Mouse (Mus musculus) midbrain, embryonic 16.5 days (tissue): ENCODE measurements around the gene Cbr2. TPM values are rescaled to one million over a fixed set of nuclear protein-coding genes. Genes with fewer than 3 reads are reported as not detected.
A peak's percentile ranks its signal among the peaks of the same experiment; 100 is the strongest.
"Not testable (repeated sequence)": the region's sequence is repeated elsewhere in the genome, so short reads cannot be mapped to it uniquely, and the experiment has no call there.

Source experiments
- ATAC-seq: fragments of 200-750 bp; cut with Nextera tagmentation; 2 replicates; pipeline ENCODE4 v1.8.0; 2017; ENCODE audit warnings: moderate TSS enrichment
- H3K27ac ChIP-seq: fragments of 300-500 bp; sonication (generic); 2 replicates; pipeline ENCODE4 v1.5.1; 2014; ENCODE audit warnings: mild to moderate bottlenecking, low read length, mixed read lengths
- H3K27me3 ChIP-seq: fragments of 300-500 bp; sonication (generic); 2 replicates; pipeline ENCODE4 v1.6.1; 2014; ENCODE audit warnings: low read depth, low read length, mixed read lengths; ENCODE audit not compliant: control insufficient read depth, insufficient read depth
- H3K36me3 ChIP-seq: fragments of 300-500 bp; sonication (generic); 2 replicates; pipeline ENCODE4 v1.6.1; 2014; ENCODE audit warnings: mild to moderate bottlenecking, low read length, moderate library complexity, mixed read lengths; ENCODE audit not compliant: control insufficient read depth, insufficient read depth
- H3K4me1 ChIP-seq: fragments of 300-500 bp; sonication (generic); 2 replicates; pipeline ENCODE4 v1.6.1; 2014; ENCODE audit warnings: mild to moderate bottlenecking, low read length, mixed read lengths; ENCODE audit not compliant: control insufficient read depth, insufficient read depth
- H3K4me2 ChIP-seq: fragments of 300-500 bp; sonication (generic); 2 replicates; pipeline ENCODE4 v1.6.1; 2014; ENCODE audit warnings: mild to moderate bottlenecking, low read length, mixed read lengths
- H3K4me3 ChIP-seq: fragments of 300-500 bp; sonication (generic); 2 replicates; pipeline ENCODE4 v1.5.1; 2014; ENCODE audit warnings: low read depth, mild to moderate bottlenecking, low read length, moderate library complexity, mixed read lengths
- H3K9ac ChIP-seq: fragments of 300-500 bp; sonication (generic); 2 replicates; pipeline ENCODE4 v1.6.1; 2014; ENCODE audit warnings: low read depth, low read length, mixed read lengths
- H3K9me3 ChIP-seq: fragments of 300-500 bp; sonication (generic); replicated peaks from 2 replicates; pipeline ENCODE4 v1.6.1; 2014; ENCODE audit warnings: mild to moderate bottlenecking, low read length, mixed read lengths; ENCODE audit not compliant: control insufficient read depth, poor library complexity, severe bottlenecking
- WGBS: fragments of 180-500 bp; shearing (Covaris S2); extraction: QIAGEN DNeasy Blood & Tissue Kit; methylation state at CpG from one replicate; pipeline ENCODE4 v1.1.7; 2014; 5-methylcytosine and 5-hydroxymethylcytosine counted together
- polyA plus RNA-seq: library from polyadenylated mRNA; unstranded; fragments of >200 nt; fragmentation: Nextera tagmentation; extraction: Ambion mirVana; gene quantifications from 2 replicates; pipeline ENCODE4 v1.2.1, GENCODE M21; 2015

The Cbr2 gene
- polyA plus RNA-seq, 1 experiment from 2014 or later, result 0.87 TPM

- H3K36me3 ChIP-seq, H3K9ac ChIP-seq, ATAC-seq, H3K4me3 ChIP-seq, H3K4me2 ChIP-seq, H3K4me1 ChIP-seq, H3K9me3 ChIP-seq, H3K27ac ChIP-seq, H3K27me3 ChIP-seq: not testable (repeated sequence)
- WGBS, result 78% methylated on average over 3 of the region's 7 CpGs
Observed at GRCm38 (mm10) chr11:120767023-120767422, 35.1 kb upstream of the Cbr2 start.

- not testable (repeated sequence) for H3K4me3 ChIP-seq, H3K9ac ChIP-seq, H3K9me3 ChIP-seq, H3K36me3 ChIP-seq, H3K27ac ChIP-seq, H3K27me3 ChIP-seq, H3K4me1 ChIP-seq, H3K4me2 ChIP-seq
- WGBS, result 17% methylated on average over 1 of the region's 23 CpGs
- 0 out of 2 replicates have a peak, but pooled peaks have one; percentile 42 for ATAC-seq
Observed at GRCm38 (mm10) chr11:120763121-120763999, 31.4 kb upstream of the Cbr2 start.

GRCm38 (mm10) chr11:120762672-120763041, 30.7 kb upstream of the Cbr2 start, which contains the start of gene Hmga1b:
TSS of gene Hmga1b (plus strand) at chr11:120762794.
- not testable (repeated sequence) for H3K4me1 ChIP-seq, H3K4me3 ChIP-seq, H3K27me3 ChIP-seq, ATAC-seq, H3K9me3 ChIP-seq, H3K9ac ChIP-seq, H3K4me2 ChIP-seq, H3K36me3 ChIP-seq, H3K27ac ChIP-seq
- 30% methylated on average over 11 of the region's 14 CpGs for WGBS

GRCm38 (mm10) chr11:120761811-120762671, 30.1 kb upstream of the Cbr2 start:
- no peak overlapping the region for H3K4me2 ChIP-seq
- H3K27me3 ChIP-seq, result peaks cover 3% of the 10 kb centered on the region
- H3K9ac ChIP-seq, result no peak overlapping the region
- 78% methylated on average over 14 of the region's 14 CpGs for whole genome bisulfite sequencing
- H3K36me3 ChIP-seq, result no peaks in the 10 kb centered on the region
- H3K9me3 ChIP-seq, result peaks cover 4% of the 10 kb centered on the region; the same call in 1 of the 2 replicates
- H3K4me1 ChIP-seq, result no peaks in the 10 kb centered on the region
- H3K27ac ChIP-seq, result no peak overlapping the region
- H3K4me3 ChIP-seq, result no peak overlapping the region
- ATAC-seq, result no peak

GRCm38 (mm10) chr11:120760236-120760635, 28.3 kb upstream of the Cbr2 start:
- Histone ChIP-seq H3K9ac (no peak overlapping the region), H3K4me2 (no peak overlapping the region), H3K27ac (no peak overlapping the region), H3K36me3 (no peaks in the 10 kb centered on the region), H3K27me3 (peaks cover 3% of the 10 kb centered on the region), H3K4me1 (no peaks in the 10 kb centered on the region), H3K4me3 (no peak overlapping the region), H3K9me3 (peaks cover 4% of the 10 kb centered on the region; the same call in 1 of the 2 replicates)
- 88% methylated on average over 9 of the region's 9 CpGs for whole genome bisulfite sequencing
- no peak for ATAC-seq

- no peak overlapping the region for H3K4me2 ChIP-seq
- no peaks in the 10 kb centered on the region for H3K36me3 ChIP-seq
- H3K9me3 ChIP-seq, result no peaks in the 10 kb centered on the region
- 66% methylated on average over 4 of the region's 4 CpGs for WGBS
- H3K9ac ChIP-seq, result no peak overlapping the region
- no peaks in the 10 kb centered on the region for H3K4me1 ChIP-seq
- no peak for ATAC-seq
- no peak overlapping the region for H3K4me3 ChIP-seq
- H3K27me3 ChIP-seq, result no peaks in the 10 kb centered on the region
- no peak overlapping the region for H3K27ac ChIP-seq
Observed at GRCm38 (mm10) chr11:120751606-120752005, 19.7 kb upstream of the Cbr2 start.

GRCm38 (mm10) chr11:120749430-120749829, 17.5 kb upstream of the Cbr2 start:
- Histone ChIP-seq H3K36me3 (no peaks in the 10 kb centered on the region), H3K9me3 (no peaks in the 10 kb centered on the region), H3K27me3 (no peaks in the 10 kb centered on the region), H3K27ac (no peak overlapping the region), H3K4me2 (no peak overlapping the region), H3K4me1 (no peaks in the 10 kb centered on the region), H3K9ac (no peak overlapping the region), H3K4me3 (no peak overlapping the region)
- ATAC-seq, result no peak
- WGBS, result 64% methylated on average over 8 of the region's 8 CpGs

- no peaks in the 10 kb centered on the region for H3K9me3 ChIP-seq
- no peak overlapping the region for H3K4me3 ChIP-seq
- WGBS, result 80% methylated on average over 4 of the region's 4 CpGs
- H3K27ac ChIP-seq, result no peak overlapping the region
- H3K4me1 ChIP-seq, result no peaks in the 10 kb centered on the region
- ATAC-seq, result no peak
- H3K27me3 ChIP-seq, result no peaks in the 10 kb centered on the region
- no peaks in the 10 kb centered on the region for H3K36me3 ChIP-seq
- no peak overlapping the region for H3K9ac ChIP-seq
- no peak overlapping the region for H3K4me2 ChIP-seq
Observed at GRCm38 (mm10) chr11:120747974-120748373, 16.1 kb upstream of the Cbr2 start.
